Mouse (Mus musculus) retina, embryonic 14.5 days (tissue): ENCODE data around the gene Gm9513.

Source experiments
- DNase-seq: peaks from one replicate; pipeline ENCODE4 v3.0.0-alpha.2; 2015; ENCODE audit warnings: low spot score

The Gm9513 gene

DNA sequence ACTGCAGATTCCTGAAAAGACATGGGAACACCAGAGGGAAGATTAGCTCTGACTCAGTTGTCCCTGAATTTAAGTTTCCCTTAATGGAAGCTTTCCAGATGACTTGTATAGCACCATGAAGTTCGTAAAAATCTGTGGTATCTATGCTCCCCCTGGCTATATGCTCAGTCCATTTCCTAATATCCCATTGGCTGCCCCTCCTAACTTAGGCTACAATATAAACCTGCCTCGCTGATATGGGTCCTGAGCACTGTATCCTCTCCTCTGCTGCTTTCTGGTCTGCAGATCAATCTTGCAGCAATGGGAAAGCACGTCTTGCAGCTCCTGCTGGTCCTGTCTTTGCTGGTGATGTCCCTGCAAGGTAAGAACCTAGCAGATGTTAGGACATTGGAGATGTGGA is at the start of gene Gm9513:
Gene Gm9513, plus strand, starts transcription at position 301 of the 400 bp plus-strand sequence.
- no peak for DNase-seq

DNA sequence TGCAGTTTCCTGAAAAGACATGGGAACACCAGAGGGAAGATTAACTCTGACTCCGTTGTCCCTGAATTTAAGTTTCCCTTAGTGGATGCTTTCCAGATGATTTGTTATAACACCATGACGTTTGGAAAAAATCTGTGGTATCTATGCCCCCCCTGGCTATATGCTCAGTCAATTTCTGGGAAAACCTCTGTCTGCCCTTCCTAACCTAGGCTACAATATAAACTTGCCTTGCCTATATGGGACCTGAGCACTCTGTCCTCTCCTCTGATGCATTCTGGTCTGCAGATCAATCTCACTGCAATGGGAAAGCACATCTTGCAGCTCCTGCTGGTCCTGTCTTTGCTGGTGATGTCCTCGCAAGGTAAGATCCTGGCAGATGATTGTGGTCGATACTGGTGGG is 43.9 kb upstream of the Gm9513 start, which contains the start of gene Gm7257:
Gene Gm7257, plus strand, starts transcription at position 301 of the 400 bp plus-strand sequence.
- DNase-seq = no peak

GRCm38 (mm10) chr9:36435051-36435764 is 40.2 kb upstream of the Gm9513 start:
- DNase-seq = no peak

DNA sequence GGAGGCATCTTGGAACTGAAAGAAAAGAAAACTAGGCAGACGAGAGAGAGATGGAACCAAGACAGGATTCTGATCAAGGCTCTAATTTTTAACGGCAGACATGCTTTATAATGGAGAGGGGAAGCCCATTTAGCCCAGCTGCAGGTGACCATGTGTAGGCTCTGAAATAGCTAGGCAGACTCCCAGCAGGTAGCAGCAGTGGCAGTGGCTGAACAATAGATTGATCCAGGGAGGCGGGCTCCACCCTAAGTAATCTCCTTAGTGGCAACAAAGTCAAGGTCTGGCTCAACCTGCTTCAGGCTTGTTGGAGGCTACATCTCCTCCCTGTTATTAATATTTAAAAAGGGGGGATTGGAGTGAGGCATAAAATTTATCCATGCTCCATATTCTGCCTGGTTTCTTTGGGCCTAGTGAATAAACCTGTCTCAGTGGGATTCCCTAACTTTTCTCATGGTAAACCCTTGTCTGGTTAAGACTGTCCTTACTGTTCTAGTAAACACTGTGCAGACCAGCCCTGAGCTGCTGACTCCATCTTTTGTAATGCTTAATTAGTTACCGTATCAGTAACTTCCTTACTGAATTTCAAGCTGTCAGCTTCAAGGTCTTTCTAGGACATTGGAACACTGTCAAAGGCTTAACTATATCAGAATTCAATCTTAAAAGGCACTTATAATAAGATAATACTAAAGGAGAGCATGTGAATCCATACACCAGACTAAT is 19.2 kb downstream of the Gm9513 start:
- no peak for DNase-seq

- DNase-seq = no peak
These were observed 20.4 kb downstream of the Gm9513 start for GRCm38 (mm10) chr9:36495824-36496223.

GRCm38 (mm10) chr9:36504211-36504610 is 28.8 kb downstream of the Gm9513 start:
- no peak for DNase-seq
